Mouse (Mus musculus) limb, embryonic 13.5 days (tissue): ENCODE data around the gene Bcar1. TPM values are rescaled to one million over a fixed set of nuclear protein-coding genes. Genes with fewer than 3 reads are reported as not detected.
A peak's percentile ranks its signal among the peaks of the same experiment; 100 is the strongest.

Experiments used
- ATAC-seq: fragments of 200-750 bp; cut with Nextera tagmentation; 2 replicates; pipeline ENCODE4 v1.8.0; 2017; ENCODE audit warnings: low read depth, moderate number of reproducible peaks, moderate TSS enrichment; ENCODE audit not compliant: low FRiP score
- H3K27ac ChIP-seq: fragments of 300-500 bp; sonication (generic); 2 replicates; pipeline ENCODE4 v1.5.1; 2015; ENCODE audit warnings: inconsistent platforms, mild to moderate bottlenecking, moderate library complexity
- H3K27me3 ChIP-seq: fragments of 300-500 bp; sonication (generic); 2 replicates; pipeline ENCODE4 v1.6.1; 2015; ENCODE audit warnings: mild to moderate bottlenecking, inconsistent platforms
- H3K36me3 ChIP-seq: fragments of 300-500 bp; sonication (generic); 2 replicates; pipeline ENCODE4 v1.6.1; 2015; ENCODE audit warnings: inconsistent platforms, mild to moderate bottlenecking, moderate library complexity
- H3K4me1 ChIP-seq: fragments of 300-500 bp; sonication (generic); 2 replicates; pipeline ENCODE4 v1.6.1; 2015; ENCODE audit warnings: inconsistent platforms
- H3K4me2 ChIP-seq: fragments of 300-500 bp; sonication (generic); replicated peaks from 2 replicates; pipeline ENCODE4 v1.6.1; 2015; ENCODE audit warnings: inconsistent platforms, mild to moderate bottlenecking, moderate library complexity
- H3K4me3 ChIP-seq: fragments of 300-500 bp; sonication (generic); 2 replicates; pipeline ENCODE4 v1.5.1; 2015; ENCODE audit warnings: moderate library complexity, mild to moderate bottlenecking, inconsistent platforms
- H3K9ac ChIP-seq: fragments of 300-500 bp; sonication (generic); 2 replicates; pipeline ENCODE4 v1.6.1; 2015; ENCODE audit warnings: mild to moderate bottlenecking, inconsistent platforms
- H3K9me3 ChIP-seq: fragments of 300-500 bp; sonication (generic); 2 replicates; pipeline ENCODE4 v1.6.1; 2016; ENCODE audit warnings: inconsistent platforms
- WGBS: fragments of 180-500 bp; shearing (Covaris S2); methylation state at CpG from one replicate; pipeline ENCODE4 v1.1.7; 2015; 5-methylcytosine and 5-hydroxymethylcytosine counted together
- polyA plus RNA-seq: library from polyadenylated mRNA; unstranded; fragments of >200 nt; fragmentation: Nextera tagmentation; extraction: Ambion mirVana; gene quantifications from 2 replicates; pipeline ENCODE4 v1.2.1, GENCODE M21; 2015

Gene Bcar1
- polyA plus RNA-seq, 1 experiment from 2014 or later = 41.8 TPM

- H3K4me2 ChIP-seq = no peak overlapping the region
- no peaks in the 10 kb centered on the region for H3K4me1 ChIP-seq
- H3K27me3 ChIP-seq = no peaks in the 10 kb centered on the region
- H3K27ac ChIP-seq = no peak overlapping the region
- no peak for ATAC-seq
- H3K4me3 ChIP-seq = no peak overlapping the region
- H3K36me3 ChIP-seq = peaks cover 63% of the 10 kb centered on the region
- no peaks in the 10 kb centered on the region for H3K9me3 ChIP-seq
- H3K9ac ChIP-seq = no peak overlapping the region
- WGBS = 72% methylated on average over 7 of the region's 7 CpGs
Observed at GRCm38 (mm10) chr8:111779690-111780089, 36.1 kb upstream of the Bcar1 start.

GRCm38 (mm10) chr8:111778801-111779200, 35.2 kb upstream of the Bcar1 start:
- ATAC-seq = no peak
- no peaks in the 10 kb centered on the region for H3K4me1 ChIP-seq
- no peak overlapping the region for H3K4me2 ChIP-seq
- no peak overlapping the region for H3K9ac ChIP-seq
- no peaks in the 10 kb centered on the region for H3K27me3 ChIP-seq
- no peak overlapping the region for H3K4me3 ChIP-seq
- no peak overlapping the region for H3K27ac ChIP-seq
- WGBS = 81% methylated on average over 7 of the region's 7 CpGs
- H3K36me3 ChIP-seq = peaks cover 71% of the 10 kb centered on the region
- H3K9me3 ChIP-seq = no peaks in the 10 kb centered on the region

- no peak overlapping the region for H3K4me3 ChIP-seq
- H3K27ac ChIP-seq = no peak overlapping the region
- no peak overlapping the region for H3K9ac ChIP-seq
- peaks cover 79% of the 10 kb centered on the region for H3K36me3 ChIP-seq
- H3K4me2 ChIP-seq = no peak overlapping the region
- H3K27me3 ChIP-seq = no peaks in the 10 kb centered on the region
- WGBS = 88% methylated on average over 4 of the region's 4 CpGs
- ATAC-seq = no peak
- H3K9me3 ChIP-seq = no peaks in the 10 kb centered on the region
- H3K4me1 ChIP-seq = no peaks in the 10 kb centered on the region
Observed at GRCm38 (mm10) chr8:111776492-111776891, 32.9 kb upstream of the Bcar1 start.

- Histone ChIP-seq H3K4me2 (no peak overlapping the region), H3K9me3 (no peaks in the 10 kb centered on the region), H3K4me3 (no peak overlapping the region), H3K9ac (no peak overlapping the region), H3K27me3 (no peaks in the 10 kb centered on the region), H3K4me1 (no peaks in the 10 kb centered on the region), H3K27ac (no peak overlapping the region), H3K36me3 (peaks cover 75% of the 10 kb centered on the region)
- 93% methylated on average over 6 of the region's 6 CpGs for WGBS
- no peak for ATAC-seq
Observed at GRCm38 (mm10) chr8:111775766-111776165, 32.2 kb upstream of the Bcar1 start.

- ATAC-seq = no peak
- no peaks in the 10 kb centered on the region for H3K9me3 ChIP-seq
- WGBS = 95% methylated on average over 5 of the region's 5 CpGs
- no peak overlapping the region for H3K9ac ChIP-seq
- H3K27me3 ChIP-seq = no peaks in the 10 kb centered on the region
- peaks cover 17% of the 10 kb centered on the region for H3K4me1 ChIP-seq
- no peak overlapping the region for H3K27ac ChIP-seq
- no peak overlapping the region for H3K4me2 ChIP-seq
- H3K36me3 ChIP-seq = peaks cover 57% of the 10 kb centered on the region
- no peak overlapping the region for H3K4me3 ChIP-seq
Observed at GRCm38 (mm10) chr8:111773476-111773875, 29.9 kb upstream of the Bcar1 start.

GRCm38 (mm10) chr8:111773057-111773456, 29.4 kb upstream of the Bcar1 start:
- Histone ChIP-seq H3K27ac (no peak overlapping the region), H3K4me1 (peaks cover 17% of the 10 kb centered on the region), H3K4me2 (no peak overlapping the region), H3K36me3 (peaks cover 54% of the 10 kb centered on the region), H3K9me3 (no peaks in the 10 kb centered on the region), H3K27me3 (no peaks in the 10 kb centered on the region), H3K9ac (no peak overlapping the region), H3K4me3 (no peak overlapping the region)
- WGBS = 92% methylated on average over 7 of the region's 7 CpGs
- ATAC-seq = no peak

GRCm38 (mm10) chr8:111772083-111772482, 28.5 kb upstream of the Bcar1 start:
- Histone ChIP-seq H3K36me3 (peaks cover 55% of the 10 kb centered on the region), H3K4me1 (peaks cover 17% of the 10 kb centered on the region), H3K27me3 (no peaks in the 10 kb centered on the region), H3K4me3 (no peak overlapping the region), H3K4me2 (no peak overlapping the region), H3K9ac (no peak overlapping the region), H3K27ac (no peak overlapping the region), H3K9me3 (no peaks in the 10 kb centered on the region)
- no peak for ATAC-seq
- 81% methylated on average over 9 of the region's 9 CpGs for WGBS

- Histone ChIP-seq H3K9me3 (no peaks in the 10 kb centered on the region), H3K4me1 (peaks cover 17% of the 10 kb centered on the region), H3K27me3 (no peaks in the 10 kb centered on the region), H3K36me3 (peaks cover 55% of the 10 kb centered on the region), H3K4me3 (no peak overlapping the region), H3K27ac (no peak overlapping the region), H3K4me2 (no peak overlapping the region), H3K9ac (no peak overlapping the region)
- WGBS = 91% methylated on average over 6 of the region's 6 CpGs
- no peak for ATAC-seq
Observed at GRCm38 (mm10) chr8:111771625-111772020, 28.0 kb upstream of the Bcar1 start.

- no peak overlapping the region for H3K4me2 ChIP-seq
Observed at GRCm38 (mm10) chr8:111770958-111771624, 27.5 kb upstream of the Bcar1 start.

GRCm38 (mm10) chr8:111769764-111770428, 26.3 kb upstream of the Bcar1 start:
- Histone ChIP-seq H3K9ac (peak overlapping the region; percentile 35), H3K4me2 (0 out of 2 replicates have a peak overlapping the region, but pooled peaks have one; percentile 7), H3K36me3 (peaks cover 68% of the 10 kb centered on the region), H3K27me3 (no peaks in the 10 kb centered on the region), H3K9me3 (no peaks in the 10 kb centered on the region), H3K4me3 (no peak overlapping the region), H3K27ac (peak overlapping the region; percentile 74), H3K4me1 (peaks cover 17% of the 10 kb centered on the region)
- ATAC-seq = no peak
- WGBS = 13% methylated on average over 12 of the region's 12 CpGs

More at GRCm38 (mm10) chr8:111770958-111771624, 27.5 kb upstream of the Bcar1 start:
- Histone ChIP-seq H3K27me3 (no peaks in the 10 kb centered on the region), H3K4me3 (no peak overlapping the region), H3K9ac (no peak overlapping the region), H3K27ac (no peak overlapping the region), H3K9me3 (no peaks in the 10 kb centered on the region), H3K4me1 (peaks cover 17% of the 10 kb centered on the region), H3K36me3 (peaks cover 58% of the 10 kb centered on the region)
- no peak for ATAC-seq
- WGBS = 55% methylated on average over 5 of the region's 5 CpGs

GRCm38 (mm10) chr8:111769296-111769695, 25.7 kb upstream of the Bcar1 start:
- Histone ChIP-seq H3K9me3 (no peaks in the 10 kb centered on the region), H3K27ac (peak overlapping the region; percentile 74; the same call in 1 of the 2 replicates), H3K36me3 (peaks cover 62% of the 10 kb centered on the region), H3K4me2 (0 out of 2 replicates have a peak overlapping the region, but pooled peaks have one; percentile 7), H3K4me1 (peaks cover 17% of the 10 kb centered on the region), H3K27me3 (no peaks in the 10 kb centered on the region), H3K4me3 (no peak overlapping the region), H3K9ac (peak overlapping the region; percentile 35; the same call in 1 of the 2 replicates)
- no peak for ATAC-seq
- WGBS = 54% methylated on average over 15 of the region's 15 CpGs

GRCm38 (mm10) chr8:111768651-111769050, 25.0 kb upstream of the Bcar1 start:
- 90% methylated on average over 6 of the region's 6 CpGs for WGBS
- no peak for ATAC-seq
- H3K4me1 ChIP-seq = peaks cover 17% of the 10 kb centered on the region

More at GRCm38 (mm10) chr8:111768651-111769050, 25.0 kb upstream of the Bcar1 start:
- H3K9me3 ChIP-seq = no peaks in the 10 kb centered on the region
- H3K9ac ChIP-seq = no peak overlapping the region
- no peak overlapping the region for H3K4me2 ChIP-seq
- H3K27ac ChIP-seq = no peak overlapping the region
- no peak overlapping the region for H3K4me3 ChIP-seq
- no peaks in the 10 kb centered on the region for H3K27me3 ChIP-seq
- H3K36me3 ChIP-seq = peaks cover 61% of the 10 kb centered on the region
